Mouse (Mus musculus): Measurements from ENCODE around the gene Odf4. TPM values are rescaled to one million over a fixed set of nuclear protein-coding genes. Genes with fewer than 3 reads are reported as not detected.
"Not testable (repeated sequence)": the region's sequence is repeated elsewhere in the genome, so short reads cannot be mapped to it uniquely, and the experiment has no call there.

Odf4 gene
- polyA plus RNA-seq, 2 experiments = not detected

DNA sequence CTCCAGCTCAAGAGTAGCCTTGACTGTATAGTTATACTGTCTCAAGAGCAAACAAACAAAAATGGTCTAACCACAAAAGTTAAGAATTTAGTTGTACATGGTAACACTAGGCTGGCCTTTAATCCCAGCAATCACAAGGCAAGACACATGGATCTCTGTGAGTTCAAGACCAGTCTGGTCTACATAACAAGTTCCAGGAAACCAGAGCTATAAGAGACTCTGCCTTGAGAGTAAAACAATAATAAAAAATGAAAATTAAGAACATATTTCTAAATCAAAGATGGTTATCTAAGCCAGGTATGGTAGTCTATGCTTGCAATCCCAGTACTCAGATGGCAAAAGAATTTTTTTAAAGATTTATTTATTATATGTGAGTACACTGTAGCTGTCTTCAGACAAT, 38.2 kb upstream of the Odf4 start:
- H3K4me1 ChIP-seq (replicated peaks; ENCODE audit: control insufficient read depth in 2 of 2, insufficient read depth in 2 of 2, low read length in 1 of 2) = peaks cover 8 to 13% of the 10 kb centered on the region in 2 experiments
- TF ChIP-seq CTCF (IDR thresholded peaks at IDR 0.05; ENCODE audit: low read depth) = no peak
- TF ChIP-seq EP300 (IDR thresholded peaks at IDR 0.05; ENCODE audit: low read depth) = no peak
- no peak overlapping the region for H3K4me3 ChIP-seq (ENCODE audit: insufficient read depth in 1 of 2, low read depth in 2 of 2, low read length in 2 of 2)
- no peak for DNase-seq (ENCODE audit: low read depth in 3 of 3, low spot score in 3 of 3)
- peaks cover 2% of the 10 kb centered on the region; the same call in 1 of the 2 replicates for H3K27me3 ChIP-seq (ENCODE audit: control insufficient read depth, insufficient read depth, low read length)
- H3K36me3 ChIP-seq (replicated peaks; ENCODE audit: control insufficient read depth, insufficient read depth, low read depth) = no peaks in the 10 kb centered on the region
- no peak overlapping the region for H3K9ac ChIP-seq (replicated peaks)
- H3K9me3 ChIP-seq (ENCODE audit: control insufficient read depth, low read length) = no peaks in the 10 kb centered on the region
- H3K4me2 ChIP-seq (ENCODE audit: low read depth) = no peak overlapping the region
- H3K27ac ChIP-seq = no peak overlapping the region
- ATAC-seq (ENCODE audit: insufficient read depth) = no peak

DNA sequence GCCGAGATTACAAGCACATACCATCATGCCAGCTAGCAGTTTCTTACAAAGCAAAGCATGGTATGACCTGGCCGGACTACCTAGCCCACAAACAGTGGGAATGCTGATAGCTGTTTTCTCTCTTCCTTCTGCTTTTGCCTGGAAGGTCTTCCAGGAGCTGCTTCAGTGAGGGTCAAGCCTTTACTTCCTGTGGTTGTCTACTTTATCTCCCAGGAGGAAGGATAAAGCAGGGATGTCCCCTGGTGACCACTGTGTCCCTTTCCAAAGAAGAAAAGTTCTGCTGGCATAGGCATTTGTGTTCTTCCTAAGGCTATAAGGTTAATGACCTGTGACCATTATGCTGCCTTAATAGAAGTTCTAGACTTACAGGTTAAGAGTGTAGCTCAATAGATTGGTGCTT, 36.5 kb upstream of the Odf4 start:
- ATAC-seq (ENCODE audit: insufficient read depth) (no peak), DNase-seq (ENCODE audit: low read depth in 3 of 3, low spot score in 3 of 3) (no peak)
- TF ChIP-seq EP300 (IDR thresholded peaks at IDR 0.05; ENCODE audit: low read depth) (no peak), CTCF (IDR thresholded peaks at IDR 0.05; ENCODE audit: low read depth) (no peak)
- no peak overlapping the region for H3K9ac ChIP-seq (replicated peaks)
- H3K9me3 ChIP-seq (ENCODE audit: control insufficient read depth, low read length) = no peaks in the 10 kb centered on the region
- peaks cover 2% of the 10 kb centered on the region; the same call in 1 of the 2 replicates for H3K27me3 ChIP-seq (ENCODE audit: control insufficient read depth, insufficient read depth, low read length)
- no peaks in the 10 kb centered on the region for H3K36me3 ChIP-seq (replicated peaks; ENCODE audit: control insufficient read depth, insufficient read depth, low read depth)
- H3K4me3 ChIP-seq (ENCODE audit: insufficient read depth in 1 of 2, low read depth in 2 of 2, low read length in 2 of 2) = no peak overlapping the region
- H3K4me1 ChIP-seq (replicated peaks; ENCODE audit: control insufficient read depth in 2 of 2, insufficient read depth in 2 of 2, low read length in 1 of 2) = peaks cover 6 to 12% of the 10 kb centered on the region in 2 experiments
- no peak overlapping the region for H3K4me2 ChIP-seq (ENCODE audit: low read depth)
- 51% methylated on average over 2 of the region's 2 CpGs for WGBS (ENCODE audit: insufficient replicate concordance)
- no peak overlapping the region for H3K27ac ChIP-seq

- 38% methylated on average over 11 of the region's 11 CpGs for WGBS (ENCODE audit: insufficient replicate concordance)
Measured at GRCm38 (mm10) chr11:68962159-68962558, 35.3 kb upstream of the Odf4 start.

GRCm38 (mm10) chr11:68961596-68961995, 34.7 kb upstream of the Odf4 start:
- Histone ChIP-seq H3K4me3 (ENCODE audit: insufficient read depth in 1 of 2, low read depth in 2 of 2, low read length in 2 of 2) (no peak overlapping the region), H3K4me2 (ENCODE audit: low read depth) (no peak overlapping the region), H3K9me3 (ENCODE audit: control insufficient read depth, low read length) (no peaks in the 10 kb centered on the region), H3K36me3 (replicated peaks; ENCODE audit: control insufficient read depth, insufficient read depth, low read depth) (no peaks in the 10 kb centered on the region), H3K4me1 (replicated peaks; ENCODE audit: control insufficient read depth in 2 of 2, insufficient read depth in 2 of 2, low read length in 1 of 2) (peaks cover under 1 to 1% of the 10 kb centered on the region in 2 experiments; a peak in 3 of 4 replicates), H3K9ac (replicated peaks) (no peak overlapping the region), H3K27me3 (ENCODE audit: control insufficient read depth, insufficient read depth, low read length) (peaks cover 7% of the 10 kb centered on the region), H3K27ac (no peak overlapping the region)
- ATAC-seq (ENCODE audit: insufficient read depth) (no peak), DNase-seq (ENCODE audit: low read depth in 3 of 3, low spot score in 3 of 3) (no peak)
- WGBS (ENCODE audit: insufficient replicate concordance) = 60% methylated on average over 3 of the region's 3 CpGs
- no peak for TF ChIP-seq EP300 (IDR thresholded peaks at IDR 0.05; ENCODE audit: low read depth)
- TF ChIP-seq CTCF (IDR thresholded peaks at IDR 0.05; ENCODE audit: low read depth) = no peak

More at GRCm38 (mm10) chr11:68962159-68962558, 35.3 kb upstream of the Odf4 start:
- not testable (repeated sequence) for H3K9ac ChIP-seq (replicated peaks); H3K4me3 ChIP-seq (ENCODE audit: insufficient read depth in 1 of 2, low read depth in 2 of 2, low read length in 2 of 2); H3K4me1 ChIP-seq (replicated peaks; ENCODE audit: control insufficient read depth in 2 of 2, insufficient read depth in 2 of 2, low read length in 1 of 2); H3K27ac ChIP-seq; H3K4me2 ChIP-seq (ENCODE audit: low read depth); H3K27me3 ChIP-seq (ENCODE audit: control insufficient read depth, insufficient read depth, low read length); ATAC-seq (ENCODE audit: insufficient read depth); DNase-seq (ENCODE audit: low read depth in 3 of 3, low spot score in 3 of 3); H3K9me3 ChIP-seq (ENCODE audit: control insufficient read depth, low read length); H3K36me3 ChIP-seq (replicated peaks; ENCODE audit: control insufficient read depth, insufficient read depth, low read depth)

DNA sequence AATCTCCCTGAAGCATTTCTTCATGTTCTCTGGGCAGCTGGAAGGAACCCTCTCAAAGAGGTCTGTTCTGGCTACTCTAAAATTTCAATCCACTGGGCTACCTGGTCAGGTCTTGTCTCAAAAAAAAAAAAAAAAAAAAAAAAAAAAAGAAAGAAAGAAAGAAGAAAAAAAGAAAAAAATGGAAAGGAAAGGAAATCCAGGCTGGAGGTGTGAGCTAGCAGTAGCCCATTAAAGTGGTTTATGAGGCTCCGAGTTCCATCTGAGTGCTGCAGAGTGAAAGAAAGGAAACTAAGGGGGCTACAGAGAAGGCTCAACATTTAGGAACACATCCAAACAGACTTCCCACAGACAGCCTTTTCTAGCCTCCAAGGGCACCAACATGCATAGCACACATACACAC, 31.1 kb upstream of the Odf4 start:
- no peaks in the 10 kb centered on the region; a peak in 1 of 4 replicates for H3K4me1 ChIP-seq (replicated peaks; ENCODE audit: control insufficient read depth in 2 of 2, insufficient read depth in 2 of 2, low read length in 1 of 2)
- no peak for DNase-seq (ENCODE audit: low read depth in 3 of 3, low spot score in 3 of 3)
- no peak overlapping the region for H3K27ac ChIP-seq
- no peak for TF ChIP-seq EP300 (IDR thresholded peaks at IDR 0.05; ENCODE audit: low read depth)
- no peak overlapping the region for H3K4me3 ChIP-seq (ENCODE audit: insufficient read depth in 1 of 2, low read depth in 2 of 2, low read length in 2 of 2)
- WGBS (ENCODE audit: insufficient replicate concordance) = 61% methylated on average over 1 of the region's 1 CpGs
- H3K9me3 ChIP-seq (ENCODE audit: control insufficient read depth, low read length) = no peaks in the 10 kb centered on the region
- no peak for ATAC-seq (ENCODE audit: insufficient read depth)
- no peaks in the 10 kb centered on the region for H3K36me3 ChIP-seq (replicated peaks; ENCODE audit: control insufficient read depth, insufficient read depth, low read depth)
- H3K27me3 ChIP-seq (ENCODE audit: control insufficient read depth, insufficient read depth, low read length) = peaks cover 32% of the 10 kb centered on the region
- H3K9ac ChIP-seq (replicated peaks) = no peak overlapping the region
- H3K4me2 ChIP-seq (ENCODE audit: low read depth) = no peak overlapping the region

Data from liver, embryonic 14.5 days (tissue).